Mouse (Mus musculus): ENCODE measurements at regions not wholly inside any gene's neighbourhood (a gene's known extent, or its start where the extent isn't known, plus 50 kb on each side); places are given as distances from the start of the nearest gene placed in this dataset.

DNA sequence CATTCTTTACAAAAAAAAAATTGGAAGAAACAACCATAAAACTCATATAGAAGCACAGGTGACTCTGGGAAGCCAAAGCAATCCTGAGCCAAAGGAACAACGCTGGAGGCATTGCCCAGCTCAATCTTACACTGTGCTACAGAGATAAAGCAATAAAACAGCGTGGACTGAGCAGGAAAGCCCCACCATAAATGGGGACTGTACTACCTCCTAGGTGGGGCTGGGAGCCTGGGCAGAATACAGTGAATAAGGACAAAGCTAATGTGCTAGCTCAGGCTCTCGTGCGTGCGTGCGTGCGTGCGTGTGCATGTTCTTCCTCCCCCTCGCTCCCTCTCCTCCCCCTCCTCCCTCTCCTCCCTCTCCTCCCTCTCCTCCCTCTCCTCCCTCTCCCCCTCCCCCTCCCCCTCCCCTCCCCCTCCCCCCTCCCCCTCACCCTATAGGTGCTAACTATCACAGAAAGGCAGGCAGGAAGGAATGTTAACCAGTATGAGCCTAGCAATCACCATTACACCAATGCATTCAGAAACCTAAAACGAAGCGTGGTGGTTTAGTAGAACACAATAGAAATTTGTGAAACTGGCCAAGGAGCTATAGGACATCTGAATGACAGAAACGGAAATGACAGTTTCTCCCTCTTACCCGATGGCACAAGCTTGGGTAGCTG lies 64.6 kb upstream of the 4932438A13Rik start:
- CTCF ChIA-PET, result interaction anchor here (1.0 to 3.3 kb wide), 2 partner anchors 11 to 42 kb away, joined by 3 to 8 read pairs; no protein-coding TSS in a partner anchor
- no peak for ATAC-seq
- DNase-seq (ENCODE audit: low read depth, low spot score), result no peak
- in situ Hi-C loops (cut with MboI; ENCODE audit: low pct_unique_long_range_greater_than_20kb), result no loop called here
- no peak for TF ChIP-seq CTCF (IDR thresholded peaks at IDR 0.05)
- peaks cover 32% of the 10 kb centered on the region for H3K27me3 ChIP-seq
- POLR2A ChIA-PET, result no interaction called here

DNA sequence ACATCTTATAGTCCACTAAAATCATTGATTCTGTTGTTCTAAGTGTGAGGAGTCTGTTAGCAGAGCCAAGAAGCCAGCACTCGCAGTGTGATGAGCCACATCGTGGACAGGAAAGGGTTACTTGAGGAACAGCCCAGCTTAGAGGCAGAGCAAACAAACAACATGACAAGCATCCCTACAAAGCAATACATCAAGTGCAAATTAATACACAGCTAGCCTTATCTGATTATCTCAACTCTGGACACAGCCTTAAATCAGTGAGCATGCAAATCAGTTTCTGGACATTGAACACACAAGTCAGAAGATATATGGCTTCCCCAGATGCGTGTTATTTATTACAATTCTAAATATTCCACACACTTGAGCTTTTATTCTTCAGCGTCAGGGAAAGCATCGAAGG lies 52.4 kb upstream of the 4932438A13Rik start:
- TF ChIP-seq CTCF (IDR thresholded peaks at IDR 0.05), result no peak
- DNase-seq (ENCODE audit: low read depth, low spot score) (no peak), ATAC-seq (no peak)
- in situ Hi-C loops (cut with MboI; ENCODE audit: low pct_unique_long_range_greater_than_20kb), result no loop called here
- peaks cover 5% of the 10 kb centered on the region for H3K27me3 ChIP-seq
- ChIA-PET POLR2A (no interaction called here), CTCF (interaction anchor here (3.2 kb wide), 1 partner anchor 12 kb away, joined by 8 read pairs; no protein-coding TSS in a partner anchor)
